Mouse (Mus musculus) embryonic facial prominence, embryonic 12.5 days (tissue): ENCODE data around the gene Uroc1. TPM values are rescaled to one million over a fixed set of nuclear protein-coding genes. Genes with fewer than 3 reads are reported as not detected.

ENCODE experiments used
- ATAC-seq: fragments of 200-750 bp; cut with Nextera tagmentation; 2 replicates; pipeline ENCODE4 v1.8.0; 2017; ENCODE audit not compliant: insufficient number of reproducible peaks, insufficient read depth, low FRiP score, low TSS enrichment
- H3K27ac ChIP-seq: fragments of 300-500 bp; sonication (generic); 2 replicates; pipeline ENCODE4 v1.5.1; 2016; ENCODE audit warnings: mild to moderate bottlenecking
- H3K27me3 ChIP-seq: fragments of 300-500 bp; sonication (generic); 2 replicates; pipeline ENCODE4 v1.6.1; 2016; ENCODE audit warnings: mild to moderate bottlenecking, moderate library complexity
- H3K36me3 ChIP-seq: fragments of 300-500 bp; sonication (generic); 2 replicates; pipeline ENCODE4 v1.6.1; 2016; ENCODE audit warnings: mild to moderate bottlenecking
- H3K4me1 ChIP-seq: fragments of 300-500 bp; sonication (generic); 2 replicates; pipeline ENCODE4 v1.6.1; 2016
- H3K4me2 ChIP-seq: fragments of 300-500 bp; sonication (generic); replicated peaks from 2 replicates; pipeline ENCODE4 v1.6.1; 2016; ENCODE audit warnings: mild to moderate bottlenecking, moderate library complexity
- H3K4me3 ChIP-seq: fragments of 300-500 bp; sonication (generic); 2 replicates; pipeline ENCODE4 v1.5.1; 2016; ENCODE audit warnings: mild to moderate bottlenecking
- H3K9ac ChIP-seq: fragments of 300-500 bp; sonication (generic); 2 replicates; pipeline ENCODE4 v1.6.1; 2016; ENCODE audit warnings: mild to moderate bottlenecking, moderate library complexity
- H3K9me3 ChIP-seq: fragments of 300-500 bp; sonication (generic); 2 replicates; pipeline ENCODE4 v1.6.1; 2016; ENCODE audit warnings: mild to moderate bottlenecking, moderate library complexity
- WGBS: fragments of 180-500 bp; shearing (Covaris S2); methylation state at CpG from one replicate; pipeline ENCODE4 v1.1.7; 2016; 5-methylcytosine and 5-hydroxymethylcytosine counted together
- polyA plus RNA-seq: library from polyadenylated mRNA; unstranded; fragments of >200 nt; fragmentation: Nextera tagmentation; extraction: Ambion mirVana; gene quantifications from 2 replicates; pipeline ENCODE4 v1.2.1, GENCODE M21; 2016

Uroc1 gene
- polyA plus RNA-seq: not detected in 2 replicates

DNA sequence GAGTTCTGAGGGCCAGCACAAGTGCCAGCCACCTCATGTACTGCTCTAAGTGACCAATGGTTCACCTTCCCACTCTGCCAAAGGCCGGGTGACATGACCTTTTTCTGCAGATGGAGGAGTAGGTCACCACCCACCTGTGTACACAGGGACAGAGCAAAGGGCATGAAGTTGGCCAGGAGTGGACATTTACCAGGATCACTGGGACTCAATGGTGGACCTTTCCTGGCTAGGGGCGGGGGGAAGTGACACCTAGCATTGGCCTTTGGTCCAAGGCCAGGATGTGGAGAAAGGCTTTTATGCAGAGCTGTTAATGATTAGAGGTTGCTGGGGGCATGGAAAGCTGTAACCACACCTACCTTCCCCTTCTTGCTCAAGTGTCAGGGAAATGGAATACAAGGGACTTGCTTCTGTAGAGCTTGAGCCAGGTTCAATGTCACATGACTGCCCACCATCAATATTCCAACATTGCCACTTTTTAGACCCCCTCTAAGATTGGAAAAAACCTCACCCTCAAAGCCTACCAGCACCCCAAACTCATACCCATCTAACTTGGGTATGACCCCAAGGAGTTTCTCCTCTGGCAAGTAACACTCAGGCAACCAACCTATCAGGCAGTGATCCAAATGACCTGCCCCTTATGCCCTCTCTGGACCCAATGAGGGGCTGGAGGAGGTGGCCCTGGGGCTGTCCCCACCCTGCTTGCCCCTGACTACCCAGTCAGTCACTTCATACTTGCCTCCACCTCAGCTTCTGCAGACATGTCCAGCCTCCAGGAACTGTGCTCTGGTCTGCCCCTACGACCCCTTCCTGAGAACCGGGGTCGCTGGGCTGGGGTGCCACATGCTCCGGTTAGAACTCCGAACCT, at the start of gene Uroc1:
TSS of gene Uroc1 (plus strand) at position 724 of the 865 bp plus-strand sequence.
- ATAC-seq: no peak

DNA sequence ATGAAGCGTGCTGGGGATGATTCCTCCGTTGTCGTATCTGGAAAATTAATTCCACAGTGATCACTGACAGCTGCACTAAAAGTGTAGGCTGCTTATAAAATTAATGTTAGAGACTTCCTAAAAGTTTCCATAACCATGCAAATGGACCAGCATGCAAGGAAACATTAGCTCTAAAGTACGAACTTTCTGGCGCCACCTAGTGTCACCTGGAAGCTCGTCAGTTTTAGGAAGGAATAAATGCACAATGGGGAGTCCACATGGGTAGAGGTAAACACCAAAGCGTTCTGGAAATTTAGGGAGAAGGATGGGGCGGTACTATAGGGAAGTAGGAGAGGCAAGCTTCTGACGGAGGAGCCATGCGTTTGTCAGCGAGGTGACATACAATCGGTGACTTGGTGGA, 44.8 kb upstream of the Uroc1 start:
- H3K27ac ChIP-seq: no peak overlapping the region
- 56% methylated on average over 12 of the region's 12 CpGs for WGBS
- H3K9ac ChIP-seq: no peak overlapping the region
- no peaks in the 10 kb centered on the region for H3K4me1 ChIP-seq
- H3K4me3 ChIP-seq: no peak overlapping the region
- ATAC-seq: no peak
- no peaks in the 10 kb centered on the region for H3K27me3 ChIP-seq
- H3K9me3 ChIP-seq: 0 out of 2 replicates have a peak, but pooled peaks cover 4% of the 10 kb centered on the region
- no peaks in the 10 kb centered on the region for H3K36me3 ChIP-seq
- no peak overlapping the region for H3K4me2 ChIP-seq

More for the DNA sequence above, at the start of gene Uroc1:
- Histone ChIP-seq H3K9ac (no peak within 1 kb of the TSS), H3K9me3 (no peaks in the 10 kb centered on the region), H3K4me1 (no peaks in the 10 kb centered on the region; the same call in 1 of the 2 replicates), H3K27me3 (no peaks in the 10 kb centered on the region), H3K27ac (no peak within 1 kb of the TSS), H3K4me3 (no peak within 1 kb of the TSS), H3K4me2 (no peak within 1 kb of the TSS), H3K36me3 (no peaks in the 10 kb centered on the region)
- WGBS: 81% methylated on average over 7 of the region's 7 CpGs

DNA sequence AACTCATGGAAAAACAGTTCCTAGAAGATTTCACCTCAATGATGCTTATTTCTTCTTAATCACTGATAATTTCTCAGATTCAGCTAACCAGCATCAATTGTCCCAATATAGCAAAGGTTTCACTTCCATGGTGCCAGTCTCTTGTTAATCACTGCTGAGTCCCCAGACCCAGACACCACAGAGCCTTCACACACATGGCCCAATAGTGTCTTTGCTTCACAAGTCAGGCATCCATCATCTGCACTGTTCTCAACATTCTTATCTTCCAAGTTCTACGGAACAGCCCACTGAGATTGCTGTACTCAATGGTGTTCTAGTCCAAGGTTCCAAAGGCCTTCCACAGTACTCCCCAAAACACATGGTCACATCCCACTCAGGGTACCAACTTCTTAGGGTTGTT, 32.2 kb upstream of the Uroc1 start, which contains the start of gene BC048671:
TSS of gene BC048671 (plus strand) at position 301 of the 400 bp plus-strand sequence.
- WGBS: 92% methylated on average over 1 of the region's 1 CpGs
- Histone ChIP-seq H3K9ac (no peak within 1 kb of the TSS), H3K36me3 (no peaks in the 10 kb centered on the region), H3K4me2 (no peak within 1 kb of the TSS), H3K27ac (no peak within 1 kb of the TSS), H3K27me3 (no peaks in the 10 kb centered on the region), H3K4me1 (no peaks in the 10 kb centered on the region), H3K9me3 (peaks cover 2% of the 10 kb centered on the region; the same call in 1 of the 2 replicates), H3K4me3 (no peak within 1 kb of the TSS)
- ATAC-seq: no peak

DNA sequence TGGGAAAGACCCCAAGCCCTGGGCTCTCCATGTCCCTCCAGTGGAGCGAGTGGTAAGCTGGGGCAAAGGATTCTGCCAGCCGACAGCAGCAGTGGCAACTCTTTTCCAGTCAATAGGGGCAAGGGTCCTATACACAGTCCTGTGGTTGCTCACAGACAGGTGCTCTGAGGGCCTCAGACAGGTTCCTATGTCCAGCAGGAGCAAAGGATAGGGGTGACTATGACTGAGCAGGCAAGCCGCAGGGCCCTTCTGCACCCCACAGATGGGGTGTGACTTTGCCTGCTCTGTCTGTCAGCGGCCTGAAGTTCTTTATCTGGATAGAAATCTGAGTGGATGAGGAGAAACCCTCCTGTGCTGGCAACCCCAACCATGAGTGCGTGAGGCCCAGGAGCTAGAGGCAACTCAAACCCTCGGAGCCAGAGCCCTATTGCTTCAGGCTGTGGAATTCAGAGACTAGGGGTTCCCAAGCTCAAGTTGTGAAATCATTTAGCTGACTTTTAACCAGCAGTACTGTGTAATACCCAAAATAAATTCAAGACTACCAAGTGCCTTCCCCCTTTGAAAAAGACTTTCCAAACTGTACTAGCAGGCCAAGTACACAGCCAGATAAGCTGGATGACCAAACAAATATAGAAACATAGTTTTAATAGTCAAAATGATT, 26.6 kb upstream of the Uroc1 start:
- no peak overlapping the region for H3K4me2 ChIP-seq
- H3K27ac ChIP-seq: no peak overlapping the region
- no peaks in the 10 kb centered on the region; the same call in 1 of the 2 replicates for H3K27me3 ChIP-seq
- no peak for ATAC-seq
- 82% methylated on average over 6 of the region's 6 CpGs for WGBS
- H3K4me1 ChIP-seq: no peaks in the 10 kb centered on the region
- H3K4me3 ChIP-seq: no peak overlapping the region
- H3K36me3 ChIP-seq: no peaks in the 10 kb centered on the region
- H3K9me3 ChIP-seq: peaks cover 13% of the 10 kb centered on the region; the same call in 1 of the 2 replicates
- no peak overlapping the region for H3K9ac ChIP-seq

DNA sequence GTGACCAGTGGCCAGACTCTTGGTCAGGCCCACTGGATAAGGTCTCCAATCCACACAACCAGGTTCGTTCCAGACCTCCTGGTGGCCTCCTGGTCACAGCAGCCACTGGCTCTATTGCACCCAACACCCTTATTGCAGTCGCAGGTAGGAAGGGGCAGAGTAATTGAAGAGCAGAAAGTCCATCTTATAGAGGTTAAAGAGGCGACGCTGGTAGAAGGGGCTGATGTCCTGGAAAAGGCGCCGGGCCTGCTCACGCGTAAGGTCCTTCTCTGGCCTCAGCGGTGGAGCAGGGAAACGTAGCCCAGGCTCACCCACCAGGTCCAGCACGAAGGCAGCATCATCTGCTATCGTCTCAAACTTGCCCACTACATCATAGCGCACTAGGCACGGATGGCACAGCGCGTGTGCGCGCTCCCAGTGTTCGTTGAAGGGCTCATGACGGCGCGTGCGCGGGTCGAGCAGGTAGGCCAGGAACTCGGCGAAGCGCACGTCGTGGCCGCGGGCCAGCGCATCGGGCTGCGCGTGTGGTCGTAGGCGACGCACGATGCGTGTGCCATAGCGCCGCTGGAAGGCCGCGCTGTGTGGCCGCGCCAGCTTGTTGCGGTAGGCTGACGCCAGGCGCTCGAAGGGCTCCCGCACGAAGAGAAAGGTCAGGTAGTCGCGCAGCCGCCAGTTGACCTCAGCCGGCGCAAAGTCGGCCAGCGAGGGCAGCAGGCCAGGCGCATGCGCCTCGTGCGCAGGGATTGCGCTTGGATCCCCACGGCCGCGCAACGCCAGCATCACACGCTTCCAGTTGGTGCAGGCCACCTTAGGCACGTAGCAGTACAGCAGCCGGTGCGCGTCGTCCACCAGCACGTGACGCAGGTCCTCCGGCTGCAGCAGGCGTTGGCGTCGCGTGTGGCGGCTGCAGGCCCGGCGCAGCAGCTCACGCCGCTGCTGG, 24.0 kb upstream of the Uroc1 start:
- Histone ChIP-seq H3K4me3 (no peak overlapping the region), H3K27me3 (no peaks in the 10 kb centered on the region; the same call in 1 of the 2 replicates), H3K9me3 (peaks cover 13% of the 10 kb centered on the region; the same call in 1 of the 2 replicates), H3K36me3 (no peaks in the 10 kb centered on the region), H3K9ac (no peak overlapping the region), H3K27ac (no peak overlapping the region), H3K4me2 (no peak overlapping the region), H3K4me1 (no peaks in the 10 kb centered on the region)
- WGBS: 86% methylated on average over 87 of the region's 87 CpGs
- ATAC-seq: no peak

DNA sequence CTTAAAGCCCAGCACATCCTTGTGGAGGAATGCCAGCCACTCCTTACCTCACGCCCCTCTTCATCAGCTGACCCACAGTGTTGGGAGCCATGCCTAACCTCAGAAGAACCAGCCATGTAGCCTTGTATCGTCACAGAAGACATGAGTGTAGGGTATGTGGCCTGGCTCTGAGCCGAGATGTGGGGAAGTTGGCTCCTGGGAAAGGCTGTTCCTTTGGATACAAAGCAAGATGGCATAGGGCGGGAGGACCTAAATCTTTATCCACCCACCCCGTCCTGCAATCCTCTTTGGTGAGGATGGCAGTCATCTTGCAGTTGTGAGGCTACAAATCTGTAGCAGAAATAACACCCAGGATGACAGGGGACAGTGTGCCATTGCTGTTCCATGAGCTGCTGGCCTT, 17.1 kb upstream of the Uroc1 start:
- Histone ChIP-seq H3K27ac (no peak overlapping the region), H3K4me1 (no peaks in the 10 kb centered on the region), H3K27me3 (no peaks in the 10 kb centered on the region), H3K4me3 (no peak overlapping the region), H3K36me3 (no peaks in the 10 kb centered on the region), H3K9ac (no peak overlapping the region), H3K4me2 (no peak overlapping the region), H3K9me3 (no peaks in the 10 kb centered on the region)
- no peak for ATAC-seq
- WGBS: 85% methylated on average over 5 of the region's 5 CpGs

DNA sequence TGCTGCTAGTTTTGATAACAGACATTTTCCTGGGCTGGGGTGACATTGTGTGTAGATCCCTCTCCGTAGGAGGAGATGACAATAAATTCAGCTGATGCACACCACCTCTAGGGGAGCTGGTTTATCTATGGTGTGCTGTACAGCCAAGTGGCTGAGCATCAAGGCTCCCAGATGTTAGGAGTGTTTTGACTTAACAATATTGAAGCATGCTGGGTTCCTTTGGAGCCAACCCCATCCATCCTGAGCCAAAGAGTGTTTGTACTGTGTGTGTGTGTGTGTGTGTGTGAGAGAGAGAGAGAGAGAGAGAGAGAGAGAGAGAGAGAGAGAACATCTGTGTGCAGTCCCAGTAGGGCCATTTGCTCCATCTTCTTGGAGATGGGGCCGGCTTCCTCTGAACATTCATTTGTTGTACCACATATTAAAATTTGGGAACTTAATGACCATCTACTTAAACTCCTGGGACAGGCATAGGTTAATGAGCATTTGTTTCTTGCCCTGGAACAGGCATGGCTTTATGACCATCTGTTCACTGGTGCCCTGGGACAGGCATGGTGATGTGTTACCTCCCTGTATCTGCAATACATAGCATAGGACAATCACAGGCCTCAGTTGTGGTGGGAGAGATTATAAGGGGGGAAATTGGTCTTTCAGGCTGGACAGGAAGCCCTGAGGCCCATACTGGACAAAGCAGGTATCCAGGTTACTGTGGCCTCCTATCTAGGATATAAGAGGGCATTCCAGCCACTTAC, 15.4 kb upstream of the Uroc1 start:
- ATAC-seq: no peak
- H3K9me3 ChIP-seq: no peaks in the 10 kb centered on the region
- no peaks in the 10 kb centered on the region for H3K36me3 ChIP-seq
- no peaks in the 10 kb centered on the region for H3K27me3 ChIP-seq
- H3K9ac ChIP-seq: no peak overlapping the region
- no peak overlapping the region for H3K4me3 ChIP-seq
- H3K4me2 ChIP-seq: no peak overlapping the region
- no peak overlapping the region for H3K27ac ChIP-seq
- WGBS: 86% methylated on average over 2 of the region's 2 CpGs
- no peaks in the 10 kb centered on the region for H3K4me1 ChIP-seq

DNA sequence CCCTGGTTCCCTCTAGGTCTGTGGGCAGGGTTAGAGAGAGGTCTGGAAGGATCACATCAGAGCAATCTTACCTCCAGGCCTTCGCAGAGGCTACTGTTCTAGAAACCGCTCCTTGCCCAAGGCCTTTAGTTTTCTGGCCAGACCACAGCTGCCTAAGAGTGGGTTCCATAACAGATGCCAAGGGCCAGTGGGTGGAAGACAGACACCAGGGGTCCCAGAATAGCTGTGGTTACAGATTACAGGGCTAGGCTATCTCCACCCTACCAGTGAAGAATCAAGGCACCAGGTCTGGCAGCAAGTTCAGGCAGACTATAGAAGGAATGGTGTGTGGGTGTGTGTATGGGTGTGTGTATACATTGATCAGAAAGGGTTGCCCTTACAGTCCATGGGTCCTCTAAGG, 14.1 kb upstream of the Uroc1 start:
- no peak overlapping the region for H3K27ac ChIP-seq
- no peak for ATAC-seq

DNA sequence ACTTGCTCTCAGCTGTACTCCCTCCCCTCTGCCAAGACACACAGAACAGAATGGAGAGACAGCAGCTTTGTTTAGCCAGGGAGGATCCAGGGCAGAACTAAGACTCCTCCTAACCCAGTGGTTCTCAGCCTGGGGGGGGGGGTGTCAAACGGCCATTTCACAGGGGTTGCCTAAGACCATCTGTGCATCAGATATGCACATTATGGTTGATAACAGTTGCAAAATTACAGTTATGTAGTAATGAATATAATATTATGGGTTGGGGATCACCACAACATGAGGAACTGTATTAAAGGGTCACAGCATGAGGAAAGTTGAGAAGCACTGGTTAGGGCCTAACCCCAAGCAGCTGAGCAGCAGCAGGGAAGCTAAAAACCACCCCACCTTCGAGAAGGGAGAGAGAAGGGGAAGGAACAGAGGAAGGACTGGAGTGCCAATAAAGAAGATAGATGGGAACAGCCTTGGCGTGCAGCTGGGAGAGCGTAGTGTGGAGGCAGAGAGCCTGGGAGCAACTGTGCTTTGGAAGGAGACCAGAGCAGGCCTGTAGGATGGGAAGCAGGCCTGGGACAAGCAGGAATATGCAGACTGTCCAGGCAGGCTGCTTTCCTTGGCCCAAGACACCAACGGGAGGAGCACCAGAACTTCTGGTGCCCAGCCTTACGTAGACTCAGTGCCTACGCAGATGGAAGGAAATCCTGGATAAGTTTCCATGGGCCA, 13.5 kb upstream of the Uroc1 start:
- Histone ChIP-seq H3K27me3 (peaks cover 5% of the 10 kb centered on the region; the same call in 1 of the 2 replicates), H3K36me3 (no peaks in the 10 kb centered on the region), H3K9me3 (no peaks in the 10 kb centered on the region), H3K27ac (no peak overlapping the region), H3K4me1 (no peaks in the 10 kb centered on the region; the same call in 1 of the 2 replicates), H3K4me2 (no peak overlapping the region), H3K9ac (no peak overlapping the region), H3K4me3 (no peak overlapping the region)
- 78% methylated on average over 7 of the region's 7 CpGs for WGBS
- no peak for ATAC-seq

More for the DNA sequence above, 14.1 kb upstream of the Uroc1 start:
- Histone ChIP-seq H3K27me3 (no peaks in the 10 kb centered on the region), H3K9ac (no peak overlapping the region), H3K9me3 (no peaks in the 10 kb centered on the region), H3K36me3 (no peaks in the 10 kb centered on the region), H3K4me2 (no peak overlapping the region), H3K4me3 (no peak overlapping the region), H3K4me1 (no peaks in the 10 kb centered on the region)
- 97% methylated on average over 2 of the region's 2 CpGs for WGBS

DNA sequence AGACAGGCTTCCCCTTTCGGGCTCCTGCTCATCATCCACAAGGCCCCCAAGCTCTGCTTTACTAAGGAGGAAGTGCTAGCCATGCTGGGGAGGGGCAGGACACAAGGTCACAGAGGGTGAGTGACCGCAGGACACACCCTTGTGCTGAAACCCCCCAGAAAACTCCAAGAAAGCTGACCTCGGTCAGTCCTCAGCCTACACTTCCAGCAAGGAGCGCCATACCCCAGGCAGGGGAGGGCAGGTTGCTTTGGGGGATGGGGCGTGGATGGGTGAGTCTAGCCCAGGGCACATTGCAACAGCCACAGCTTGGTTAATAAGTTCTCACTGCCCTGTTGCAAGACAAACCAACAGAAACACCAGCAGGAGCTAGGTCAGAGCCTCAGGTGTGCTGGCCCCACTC, 12.7 kb upstream of the Uroc1 start:
- Histone ChIP-seq H3K9ac (no peak overlapping the region), H3K4me2 (no peak overlapping the region), H3K9me3 (no peaks in the 10 kb centered on the region), H3K4me3 (no peak overlapping the region), H3K27ac (no peak overlapping the region), H3K27me3 (peaks cover 13% of the 10 kb centered on the region), H3K4me1 (peaks cover 5% of the 10 kb centered on the region; the same call in 1 of the 2 replicates), H3K36me3 (no peaks in the 10 kb centered on the region)
- no peak for ATAC-seq
- 80% methylated on average over 5 of the region's 5 CpGs for WGBS
